Mouse (Mus musculus) mesoderm, embryonic 11.5 days (tissue): ENCODE results near the gene Gimap8.
"Not testable (repeated sequence)": the region's sequence is repeated elsewhere in the genome, so short reads cannot be mapped to it uniquely, and the experiment has no call there.

ENCODE experiments used
- DNase-seq: peaks from one replicate; pipeline ENCODE4 v3.0.0-alpha.2; 2012; ENCODE audit warnings: low read depth, low spot score

Gimap8 gene

DNA sequence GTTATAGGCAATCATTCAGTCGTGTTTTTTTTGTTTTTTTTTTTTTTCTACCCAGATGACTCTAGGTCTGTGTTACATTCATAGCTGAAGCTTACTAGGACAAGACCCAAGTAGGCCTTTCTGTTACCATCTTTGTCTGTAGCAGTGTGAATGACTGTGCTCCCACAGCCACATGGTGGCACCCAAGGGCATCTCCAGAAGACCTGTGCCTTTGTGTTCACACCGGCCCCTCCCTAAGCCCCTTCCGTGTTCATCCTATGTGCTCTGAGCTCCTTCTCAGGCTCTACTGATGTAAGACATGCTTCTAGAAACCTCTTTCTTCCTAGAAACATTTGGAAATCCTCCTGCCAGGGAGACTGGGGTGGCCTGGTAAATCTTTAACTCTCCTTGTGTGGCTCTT is at the start of gene Gimap8:
Gene Gimap8 (plus strand): TSS at position 240 of the 400 bp plus-strand sequence.
- no peak for DNase-seq

GRCm38 (mm10) chr6:48600594-48600993 is 46.4 kb upstream of the Gimap8 start:
- no peak for DNase-seq

DNA sequence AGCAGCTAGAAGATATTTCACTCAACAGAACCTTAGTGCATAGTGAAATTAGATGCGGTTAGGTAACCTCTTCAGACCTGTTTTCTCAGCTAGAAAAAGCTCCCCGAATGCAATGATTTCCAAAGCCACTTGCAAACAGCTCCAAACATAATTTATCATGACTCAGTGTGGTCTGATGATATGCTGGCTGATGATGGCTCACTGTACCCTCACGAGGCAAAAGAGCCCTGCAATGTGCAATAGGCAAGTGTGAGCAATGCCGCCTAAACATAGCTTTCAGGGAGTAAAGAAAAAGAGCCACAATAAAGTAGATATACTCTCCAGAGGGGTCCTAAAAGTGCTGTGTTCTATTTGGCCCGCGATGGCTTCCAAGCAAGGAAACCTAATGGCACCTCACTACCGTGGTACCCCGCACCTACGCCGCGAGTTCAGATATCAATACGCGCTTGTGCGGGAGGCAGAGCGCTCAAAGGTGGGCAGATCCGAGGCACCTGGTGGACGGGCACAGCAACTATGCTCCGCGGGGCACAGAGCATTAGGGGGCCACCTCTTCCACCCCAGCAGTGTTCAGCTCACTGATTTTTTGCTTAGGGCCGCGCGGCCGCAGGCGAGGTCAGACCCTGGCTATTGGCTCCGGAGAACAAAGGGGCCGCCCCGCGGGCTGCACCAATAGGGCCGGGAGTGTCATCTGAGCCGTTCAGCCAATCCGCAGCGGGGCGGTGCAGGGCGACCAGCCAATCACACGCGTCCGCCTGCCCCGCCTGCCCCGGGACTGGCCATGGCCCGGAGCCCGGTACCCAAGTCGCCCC is 45.6 kb upstream of the Gimap8 start, which contains the start of gene Zfp775:
Gene Zfp775 (plus strand): TSS at position 793 of the 809 bp plus-strand sequence.
- peak; percentile 95 for DNase-seq

DNA sequence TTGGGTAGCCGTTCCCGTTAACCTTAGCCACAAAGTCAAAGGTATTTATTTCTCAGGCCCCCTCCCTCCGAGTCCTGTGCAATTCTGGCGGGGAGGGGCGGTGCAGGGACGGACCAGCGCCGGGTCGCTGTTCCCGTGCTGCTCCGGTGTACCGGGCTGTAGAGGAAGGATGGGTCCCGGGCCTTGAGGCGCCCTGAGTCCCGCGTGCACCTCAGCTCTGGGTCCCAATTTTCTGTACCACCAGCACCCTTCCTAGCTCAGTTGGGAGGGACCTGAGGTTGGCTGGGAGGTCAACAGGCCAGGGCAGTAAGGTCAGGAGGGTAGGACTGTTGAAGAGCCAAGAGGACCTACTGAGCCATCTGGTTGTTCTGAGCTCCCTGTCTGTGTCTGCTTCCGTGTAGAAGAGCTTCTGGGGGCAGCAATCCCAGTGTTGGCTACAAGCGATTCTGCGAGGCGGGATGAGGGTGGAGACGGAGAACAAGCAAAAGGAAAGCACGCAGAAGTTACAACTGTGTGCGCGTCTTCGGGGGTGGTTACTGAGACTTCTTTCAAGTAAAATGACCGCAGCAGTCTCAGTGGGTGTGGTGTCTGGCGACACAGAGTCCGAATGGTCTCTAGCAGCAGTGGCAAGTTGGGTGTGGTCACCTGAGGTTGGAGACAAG is 44.8 kb upstream of the Gimap8 start:
- DNase-seq, result peak; percentile 50

DNA sequence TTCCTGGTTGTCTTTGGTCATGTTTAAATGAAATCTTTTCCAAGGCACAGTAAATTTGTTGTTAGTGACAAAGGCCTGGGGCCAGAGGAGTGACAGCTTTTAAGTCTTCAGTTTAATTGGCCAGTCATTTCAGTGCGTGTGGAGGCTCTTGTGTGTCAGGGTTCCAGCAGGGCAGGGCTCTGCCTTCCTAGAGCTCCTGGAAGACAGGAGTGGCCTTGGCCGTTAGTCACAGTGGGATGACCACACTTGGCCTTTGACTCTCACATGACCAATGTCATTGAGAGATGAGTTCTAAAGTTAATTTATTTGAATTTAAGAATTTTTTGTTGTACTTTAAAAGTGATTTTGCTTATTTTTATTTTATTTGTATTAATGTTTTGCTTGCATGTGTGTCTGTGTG is 38.9 kb upstream of the Gimap8 start:
- DNase-seq, result no peak

- no peak for DNase-seq
These were observed 37.5 kb upstream of the Gimap8 start for GRCm38 (mm10) chr6:48609512-48609911.

DNA sequence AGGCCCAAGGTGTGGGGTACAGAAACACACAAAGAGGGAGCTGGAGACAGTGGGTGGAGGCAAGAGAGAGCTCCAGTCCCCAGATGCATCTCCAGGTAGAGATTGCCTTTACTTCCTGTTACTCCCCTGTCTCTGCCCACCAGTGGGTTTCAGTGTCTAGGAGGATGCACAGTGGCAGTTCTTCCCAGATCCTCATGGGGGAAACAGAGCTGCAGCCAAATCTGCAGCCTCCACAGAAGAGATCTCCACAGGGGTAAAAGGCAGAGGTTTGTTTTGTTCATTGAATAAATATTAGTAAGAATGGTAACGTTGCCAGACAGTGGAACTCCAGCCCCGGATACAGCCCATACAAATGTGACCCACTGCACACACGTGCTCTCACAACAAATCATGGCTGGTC is 36.4 kb upstream of the Gimap8 start:
- DNase-seq, result no peak

GRCm38 (mm10) chr6:48613464-48613863 is 33.6 kb upstream of the Gimap8 start:
- no peak for DNase-seq

DNA sequence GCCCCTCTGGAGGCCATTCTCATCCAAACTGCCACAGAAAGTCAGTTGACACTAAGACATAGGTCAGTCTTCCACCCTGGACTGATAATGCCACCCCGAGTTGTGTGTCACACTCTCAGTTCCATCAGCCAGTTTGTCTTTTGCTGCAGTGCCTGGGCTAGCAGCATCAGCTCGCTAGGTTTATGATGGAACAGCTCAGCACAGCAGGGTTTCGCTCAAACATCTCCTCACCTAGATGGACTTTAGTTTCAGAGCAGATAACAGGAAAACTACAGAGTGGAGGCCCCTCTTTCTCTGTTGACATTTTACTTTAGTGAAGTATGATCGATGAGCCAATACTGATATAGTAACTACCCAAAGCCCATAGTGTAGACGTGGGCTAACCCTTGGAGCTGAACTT is 32.3 kb upstream of the Gimap8 start:
- DNase-seq, result no peak

DNA sequence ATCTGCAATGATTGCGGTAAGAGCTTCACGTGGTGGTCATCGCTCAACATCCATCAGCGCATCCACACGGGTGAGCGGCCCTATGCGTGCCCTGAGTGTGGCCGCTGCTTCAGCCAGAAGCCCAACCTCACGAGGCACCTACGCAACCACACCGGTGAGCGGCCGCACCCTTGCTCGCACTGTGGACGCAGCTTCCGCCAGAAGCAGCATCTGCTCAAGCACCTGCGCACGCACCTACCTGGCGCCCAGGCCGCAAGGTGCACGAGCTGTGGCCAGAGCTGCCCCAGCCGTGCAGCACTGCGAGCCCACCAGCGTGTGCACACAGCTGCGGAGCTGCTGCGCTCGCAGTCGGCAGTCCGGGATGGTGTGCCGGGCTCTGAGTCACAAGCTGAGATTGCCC is 27.0 kb upstream of the Gimap8 start:
- no peak for DNase-seq

- DNase-seq, result not testable (repeated sequence)
These were observed 24.7 kb upstream of the Gimap8 start for GRCm38 (mm10) chr6:48622186-48622843.

DNA sequence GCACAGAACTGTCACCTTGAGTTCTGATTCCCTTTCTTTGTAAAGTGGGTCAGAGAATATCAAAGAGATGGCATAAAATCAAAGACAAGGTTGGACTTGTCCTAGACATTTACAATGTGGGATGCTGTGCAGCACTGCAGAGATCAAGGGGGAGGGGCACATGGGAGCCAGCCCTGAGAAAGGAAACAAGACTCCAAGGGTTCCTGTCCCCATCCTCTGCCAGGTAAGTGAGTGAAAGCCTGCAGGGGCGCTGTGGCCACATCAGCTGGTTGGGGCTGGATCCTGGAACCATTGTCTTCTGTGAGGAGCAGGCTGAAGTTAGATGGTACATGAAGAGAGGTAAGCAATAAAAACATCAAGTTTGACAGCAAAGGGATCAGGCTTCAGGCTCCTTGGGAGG is 23.6 kb upstream of the Gimap8 start:
- no peak for DNase-seq

- no peak for DNase-seq
These were observed 20.6 kb upstream of the Gimap8 start, which contains the start of gene AI854703 for GRCm38 (mm10) chr6:48626464-48626863. Gene AI854703 (plus strand): TSS chr6:48626764.

GRCm38 (mm10) chr6:48626984-48627383 is 20.1 kb upstream of the Gimap8 start:
- DNase-seq, result peak; percentile 59

- DNase-seq, result no peak
These were observed 19.5 kb upstream of the Gimap8 start for GRCm38 (mm10) chr6:48627511-48627924.

- no peak for DNase-seq
These were observed 18.7 kb upstream of the Gimap8 start for GRCm38 (mm10) chr6:48628377-48628776.

GRCm38 (mm10) chr6:48628808-48629660 is 18.0 kb upstream of the Gimap8 start:
- DNase-seq, result peak; percentile 39

DNA sequence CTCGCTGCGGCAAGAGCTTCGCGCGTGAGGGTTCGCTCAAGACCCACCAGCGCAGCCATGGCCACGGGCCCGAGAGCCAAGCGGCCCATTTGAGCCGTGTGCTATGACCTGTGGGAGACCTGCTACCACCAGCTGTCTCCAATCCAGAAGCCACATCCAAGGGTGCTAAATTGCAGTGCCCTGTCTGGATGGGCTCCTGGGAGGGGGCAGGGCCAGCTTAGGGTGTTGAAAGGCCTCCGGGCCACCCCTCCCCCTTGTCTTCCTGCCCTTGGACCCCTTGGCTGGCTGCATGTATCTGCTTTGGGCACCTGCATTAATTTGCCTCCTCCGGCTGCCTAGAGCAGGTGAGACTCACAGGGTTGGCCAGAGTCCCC is 17.4 kb upstream of the Gimap8 start:
- no peak for DNase-seq

GRCm38 (mm10) chr6:48630831-48631230 is 16.2 kb upstream of the Gimap8 start:
- DNase-seq, result no peak

GRCm38 (mm10) chr6:48635105-48635504 is 11.9 kb upstream of the Gimap8 start:
- no peak for DNase-seq

- no peak for DNase-seq
These were observed 10.5 kb upstream of the Gimap8 start for GRCm38 (mm10) chr6:48636515-48636914.
